Mouse (Mus musculus) urinary bladder, postnatal 4 days (tissue): ENCODE results near the gene Zic4.

Experiments used
- DNase-seq, 2 experiments: peaks; one replicate each; pipeline ENCODE4 v3.0.0; 2021 to 2022; ENCODE audit warnings: low spot score in 2 of 2

Zic4 gene

DNA sequence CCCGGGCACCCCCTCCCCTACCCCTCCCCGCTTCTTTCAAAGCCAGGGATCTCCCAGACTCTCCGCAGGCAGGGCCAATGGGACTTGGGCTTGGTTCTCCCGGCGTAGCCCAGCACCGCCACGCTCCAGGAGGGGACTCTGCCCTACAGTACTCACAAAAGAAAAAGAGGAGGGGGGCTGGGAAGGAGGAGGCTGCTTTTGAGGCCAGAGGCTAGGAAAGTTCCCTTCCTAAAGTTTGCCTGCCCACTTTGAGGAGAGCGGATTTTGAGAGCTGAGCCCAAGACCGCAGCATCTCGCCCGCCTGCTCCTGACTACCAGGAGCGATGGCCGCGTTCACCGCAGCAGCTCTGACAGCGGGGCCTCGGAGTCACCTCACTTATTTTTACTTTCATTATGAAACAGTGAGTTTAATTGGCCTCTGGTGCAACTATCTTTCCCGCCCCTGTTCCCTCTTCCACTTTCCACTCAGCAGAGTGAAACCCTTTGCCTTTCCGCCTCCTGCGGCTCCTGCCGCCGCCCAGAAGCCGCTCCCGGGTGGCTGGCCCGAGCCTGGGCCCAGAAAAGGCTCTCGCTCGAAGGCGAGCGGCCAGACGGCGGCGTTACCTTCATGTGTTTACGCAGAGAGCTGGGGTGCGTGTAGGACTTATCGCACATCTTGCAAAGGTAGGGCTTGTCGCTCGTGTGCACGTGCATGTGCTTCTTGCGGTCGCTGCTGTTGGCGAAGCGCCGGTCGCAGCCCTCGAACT is at the start of gene Zic4:
Gene Zic4 (plus strand): TSS at position 558 of the 746 bp plus-strand sequence.
- DNase-seq, result no peak

DNA sequence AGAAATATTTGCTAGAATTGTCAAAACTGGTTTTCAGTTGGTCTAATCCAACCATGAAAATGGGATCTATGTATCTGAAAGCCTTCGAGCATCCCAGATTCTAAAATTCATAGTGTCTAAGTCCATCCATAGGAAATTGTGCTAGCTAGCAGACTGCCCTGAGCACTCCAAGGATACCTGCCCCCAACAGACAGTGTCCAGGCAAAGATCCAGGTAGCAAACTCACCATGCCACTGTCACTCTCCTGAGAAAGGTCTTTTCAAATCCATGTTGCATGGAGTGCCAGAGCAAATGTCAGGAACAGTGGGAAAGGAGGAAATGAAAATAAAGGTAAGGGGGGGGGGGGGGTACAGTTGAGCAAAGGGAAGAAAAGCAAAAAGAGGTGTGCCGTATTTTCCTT is 14.6 kb upstream of the Zic4 start:
- DNase-seq, result no peak

DNA sequence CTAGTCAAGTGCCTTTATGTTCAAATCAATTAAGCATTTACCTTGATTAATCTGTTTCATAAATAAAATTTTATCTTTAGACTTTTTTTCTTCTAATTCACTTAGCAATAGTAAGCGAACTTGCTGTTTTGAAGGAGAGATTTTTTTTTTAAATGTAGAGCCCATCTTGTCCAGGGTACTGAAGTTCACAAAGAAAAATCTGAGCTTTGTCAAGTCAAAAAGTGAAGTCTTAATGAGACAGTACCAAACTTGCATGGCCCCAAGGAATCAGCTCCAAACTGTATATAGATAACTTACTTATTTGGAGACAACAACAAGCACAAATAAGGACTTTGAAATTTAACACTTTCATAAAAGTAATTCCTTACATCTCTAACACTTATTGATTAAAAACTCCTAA is 13.5 kb upstream of the Zic4 start:
- DNase-seq, result no peak

DNA sequence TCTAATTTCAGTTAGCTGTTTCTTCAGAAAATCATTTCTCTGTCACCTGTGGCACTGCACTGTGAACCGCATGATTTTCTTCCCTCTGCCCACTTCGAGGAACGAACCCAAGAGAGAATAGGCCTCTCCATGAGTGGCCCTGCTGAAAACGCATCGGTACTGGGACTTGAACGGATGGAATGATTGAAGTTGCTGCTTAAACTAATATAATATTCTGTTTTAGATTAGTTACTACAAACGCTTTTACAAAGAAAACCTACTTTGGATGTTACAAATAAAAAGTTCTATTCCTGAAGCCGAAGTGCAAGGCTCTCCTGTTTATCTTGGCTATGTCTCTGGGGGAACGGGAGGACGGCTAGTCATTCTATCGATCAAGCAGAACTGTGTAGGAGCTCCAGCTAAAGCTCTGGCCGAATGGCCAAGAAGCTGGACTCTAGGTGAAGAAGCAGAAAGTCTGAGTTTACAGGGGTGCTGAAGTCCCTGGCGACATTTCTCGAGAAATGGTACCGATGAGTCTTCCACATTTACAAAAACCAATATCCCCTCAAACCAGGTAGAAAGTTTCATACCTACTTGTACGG is 11.9 kb upstream of the Zic4 start:
- DNase-seq, result no peak

DNA sequence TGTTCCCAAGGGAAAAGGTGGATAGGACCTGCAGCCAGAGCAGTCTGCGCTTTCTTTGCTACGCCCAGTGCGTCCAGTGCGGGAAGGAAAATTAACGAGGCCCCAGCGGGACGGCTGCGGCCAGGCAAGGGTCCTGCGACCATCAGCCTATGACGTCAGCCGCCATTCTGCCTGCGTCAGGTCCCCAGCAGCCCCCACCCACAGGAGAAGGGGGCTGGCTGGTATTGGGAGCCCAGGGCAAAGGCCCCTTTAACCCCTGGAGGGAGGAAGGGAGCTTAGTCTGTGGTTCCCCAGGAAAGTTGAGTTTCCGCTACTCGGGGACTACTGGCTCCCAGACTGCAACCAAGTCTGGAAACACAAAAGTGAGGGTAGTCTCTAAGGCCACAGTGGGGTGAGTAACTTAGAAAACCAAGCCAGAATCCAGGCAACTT is 11.3 kb upstream of the Zic4 start:
- no peak for DNase-seq

DNA sequence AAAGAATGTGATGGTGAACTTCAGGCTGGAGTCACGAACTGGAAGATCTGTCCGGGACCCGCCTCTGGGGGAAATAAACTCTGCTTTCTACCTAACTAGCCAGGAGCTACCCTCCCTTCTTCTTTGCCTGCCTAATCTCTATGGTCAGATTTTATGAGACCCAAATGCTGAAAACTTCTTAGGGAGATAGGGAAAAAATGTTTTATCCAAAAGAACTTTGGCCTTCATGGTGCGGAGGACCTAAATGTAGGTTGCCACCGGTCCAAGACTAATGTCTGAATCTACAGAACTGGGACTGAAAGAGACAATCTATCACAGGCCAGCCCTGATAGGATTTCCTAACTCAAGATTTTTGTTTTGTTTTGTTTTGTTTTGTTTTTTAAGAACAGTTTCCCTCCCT is 10.9 kb upstream of the Zic4 start:
- no peak for DNase-seq

DNA sequence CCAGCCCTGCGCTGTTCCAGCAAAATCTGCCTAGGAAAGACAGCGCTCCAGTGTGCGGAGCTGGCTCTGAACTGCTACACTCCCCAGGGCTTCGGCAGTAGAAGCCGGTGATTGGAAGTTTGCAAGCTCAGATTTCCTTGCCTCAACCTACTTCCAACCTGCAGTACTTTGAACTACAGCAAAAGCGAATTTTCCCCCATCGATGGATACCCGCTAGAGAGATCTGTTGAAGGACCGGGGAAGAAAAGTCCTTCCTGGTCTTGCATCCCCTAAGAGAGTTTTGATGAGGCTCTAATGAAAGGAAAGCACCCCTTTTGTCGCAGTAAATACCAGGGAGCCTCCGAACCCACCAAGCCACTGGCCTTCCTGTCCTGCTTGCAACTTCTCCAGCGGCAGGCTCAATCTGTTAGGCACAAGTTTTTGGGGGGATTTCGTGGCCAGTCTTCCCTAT is 10.2 kb upstream of the Zic4 start:
- DNase-seq, result no peak

DNA sequence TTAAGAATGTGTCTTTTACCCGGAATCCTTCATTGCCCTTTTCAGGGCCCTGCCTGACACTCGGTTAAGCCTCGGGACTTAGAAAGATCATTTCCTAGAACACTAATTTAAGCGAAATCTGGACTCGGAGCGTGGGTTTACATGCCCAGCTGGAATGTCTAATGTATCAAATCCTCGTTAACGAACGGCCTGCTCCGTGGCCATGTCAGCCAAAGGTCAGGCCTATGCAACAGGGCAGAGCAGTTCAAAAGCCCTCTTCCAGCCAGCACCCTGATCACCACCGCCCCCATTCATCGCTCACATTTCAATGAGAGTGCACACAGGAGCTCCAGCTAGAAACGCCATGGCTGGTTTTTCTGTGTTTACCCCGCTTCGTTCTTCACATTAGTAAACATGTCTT is 9.4 kb upstream of the Zic4 start:
- no peak for DNase-seq

DNA sequence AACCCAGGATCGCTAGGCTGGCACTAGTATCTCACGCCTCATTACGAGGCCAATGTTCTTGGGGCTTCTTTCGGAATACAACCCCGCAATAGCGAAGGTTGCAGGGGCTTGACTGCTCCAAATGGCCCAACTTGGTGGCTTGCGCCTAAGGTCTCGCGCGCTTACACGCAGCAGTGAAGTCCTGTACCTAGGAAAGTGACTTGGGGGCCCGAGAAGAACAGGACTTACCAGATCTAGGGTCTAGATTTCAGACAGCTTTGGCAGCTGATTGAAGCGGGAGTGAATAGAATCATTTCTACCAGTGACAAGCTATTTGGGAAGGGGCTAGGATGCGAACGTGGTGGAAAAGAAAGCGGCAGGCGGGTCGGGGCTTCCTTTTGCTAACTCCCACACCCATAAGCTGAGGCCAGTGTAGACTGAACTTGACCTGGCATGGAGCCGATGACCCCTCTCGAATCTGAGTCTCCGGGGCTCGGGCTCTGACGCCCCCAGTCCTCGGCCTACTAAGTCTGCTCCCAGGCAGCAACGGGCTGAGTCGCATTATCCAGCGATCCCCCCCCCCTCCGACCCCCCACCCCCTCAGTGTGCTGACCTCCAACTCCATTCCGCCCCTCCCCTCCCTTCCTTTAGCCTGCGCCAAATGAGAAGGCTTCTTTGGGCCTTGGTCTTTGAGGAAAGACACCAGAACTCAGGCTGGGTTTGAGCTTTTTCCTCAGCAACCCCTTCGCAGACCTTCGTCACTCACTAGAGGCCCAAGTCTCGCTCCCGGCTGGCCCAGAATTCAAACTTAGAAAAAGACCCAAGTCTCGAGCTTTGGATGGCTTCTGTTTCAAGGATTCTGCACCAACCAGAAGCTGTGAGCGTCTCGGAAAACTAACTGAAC is 8.4 kb upstream of the Zic4 start:
- no peak for DNase-seq

DNA sequence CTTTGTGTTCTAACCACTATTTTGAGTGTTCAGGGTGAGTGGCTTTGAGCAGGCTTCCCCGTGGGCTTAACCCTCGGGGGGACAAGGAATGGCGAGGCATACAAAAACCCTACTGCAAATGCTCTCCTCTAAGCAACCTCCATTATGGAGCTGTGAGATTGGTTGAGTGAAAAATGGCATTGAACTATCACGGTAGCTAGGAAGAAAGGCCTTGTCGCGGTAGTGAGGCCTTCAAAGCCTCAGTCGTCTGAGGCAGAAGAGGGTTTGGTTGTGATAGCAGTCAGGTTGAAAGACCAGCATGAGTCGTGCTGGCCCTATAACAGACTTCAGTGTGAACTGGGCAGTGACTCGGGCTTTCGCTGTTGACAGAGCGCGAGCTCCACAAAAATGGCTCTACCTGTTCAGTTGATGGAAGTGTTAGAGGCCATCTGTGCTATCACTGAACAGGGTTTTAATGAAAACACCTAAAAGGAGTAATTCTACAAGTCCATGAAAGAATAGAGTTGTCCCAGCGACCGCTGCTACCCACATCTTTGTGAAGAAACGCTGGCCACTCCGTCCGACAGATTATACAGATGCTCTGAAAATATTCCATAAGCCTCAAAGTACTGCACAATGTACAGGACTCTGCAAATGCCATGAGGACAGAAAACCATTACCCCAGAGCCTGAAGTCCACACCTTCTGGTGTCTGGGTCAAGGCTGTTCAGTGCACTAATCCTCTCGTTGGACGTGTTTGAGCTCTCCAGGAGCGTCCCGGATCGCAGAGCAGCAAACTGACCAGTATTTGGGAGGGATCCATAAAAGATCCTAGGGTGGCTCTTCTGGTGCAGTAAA is 7.6 kb upstream of the Zic4 start:
- no peak for DNase-seq

DNA sequence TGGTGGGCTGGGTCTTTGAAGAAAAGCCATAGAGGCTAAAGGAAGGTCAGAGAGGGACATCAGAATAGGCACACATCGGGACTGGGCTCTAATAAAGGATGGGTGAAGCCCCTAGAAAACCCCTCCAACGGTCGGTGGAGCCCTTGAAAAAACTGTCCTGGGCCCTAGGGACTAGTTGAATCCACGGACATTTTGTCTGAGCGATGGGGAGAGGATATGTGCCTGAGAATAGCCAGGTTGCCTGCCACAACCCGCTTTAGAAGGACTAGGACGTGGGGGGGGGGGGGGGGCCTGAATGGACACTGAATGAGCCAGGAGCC is 7.0 kb upstream of the Zic4 start:
- no peak for DNase-seq

DNA sequence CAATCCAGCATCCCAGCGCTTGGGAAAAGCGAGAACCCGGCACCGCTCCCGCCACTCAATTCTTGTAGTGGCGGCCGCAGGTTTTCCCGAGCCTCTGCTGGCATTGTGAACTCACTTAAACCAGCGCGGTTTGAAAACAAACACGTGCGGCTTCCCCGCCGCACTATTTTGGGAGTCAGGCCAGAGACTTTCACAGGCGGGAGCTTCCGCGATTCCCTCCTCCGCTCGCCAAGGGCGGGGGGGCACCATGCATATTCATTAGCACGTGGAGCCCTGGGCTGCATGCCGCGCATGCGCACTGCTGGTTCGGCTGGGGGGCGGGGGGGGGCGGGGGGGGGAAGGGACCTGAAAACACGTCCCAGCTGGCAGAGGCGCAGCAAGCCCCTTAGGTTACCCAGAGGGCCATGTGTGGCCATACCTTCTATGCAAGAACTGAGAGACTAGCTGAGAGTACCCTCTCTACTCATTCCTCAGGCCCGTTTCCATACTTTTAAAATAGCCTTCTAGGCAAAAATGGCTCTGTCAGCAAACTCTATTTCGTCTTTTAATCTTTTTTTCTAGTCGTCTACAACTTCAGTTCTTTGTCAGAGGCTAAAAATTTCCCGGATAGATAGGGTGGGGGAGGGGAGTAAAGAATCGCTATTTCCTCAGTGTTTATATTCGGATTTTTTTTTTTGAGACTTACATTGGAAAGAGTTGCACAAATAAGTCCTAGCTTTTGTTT is 6.4 kb upstream of the Zic4 start:
- DNase-seq, result no peak

DNA sequence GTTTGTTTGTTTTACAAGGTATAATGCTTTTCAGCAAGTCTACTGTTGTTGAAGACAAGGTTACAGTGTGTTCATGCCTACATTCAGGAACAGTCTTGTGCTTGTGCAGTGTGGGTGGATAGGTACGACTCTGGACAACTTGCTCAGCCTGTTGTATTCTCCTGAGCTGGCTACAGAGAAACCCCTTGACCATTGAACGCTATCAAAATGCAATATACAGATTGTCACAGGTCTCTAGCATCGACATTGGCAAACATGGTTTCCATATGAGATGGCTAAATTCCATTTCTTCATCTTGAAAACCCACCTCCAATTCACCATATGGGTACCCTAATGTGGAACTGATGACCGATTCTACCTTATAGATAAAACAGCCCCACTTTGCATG is 5.9 kb upstream of the Zic4 start:
- no peak for DNase-seq

DNA sequence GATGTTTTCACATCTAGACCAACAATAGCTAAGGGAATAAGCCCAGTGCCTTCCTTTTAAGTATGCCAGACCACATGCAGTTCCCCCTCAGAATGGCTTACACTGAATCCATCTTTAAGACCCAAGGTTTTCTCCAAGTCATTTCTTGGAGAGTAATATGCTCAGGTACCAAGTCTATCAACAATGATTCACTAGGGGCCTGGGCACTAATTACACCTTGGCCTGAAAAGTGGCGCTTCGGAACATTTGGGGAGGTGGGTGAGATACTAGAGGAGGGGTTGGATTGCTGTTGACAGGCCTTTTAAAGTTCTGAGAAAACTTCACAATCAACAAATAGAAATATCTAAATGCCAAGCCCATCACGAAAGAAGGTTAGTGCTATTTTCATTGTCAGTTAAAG is 4.9 kb upstream of the Zic4 start:
- DNase-seq, result no peak

DNA sequence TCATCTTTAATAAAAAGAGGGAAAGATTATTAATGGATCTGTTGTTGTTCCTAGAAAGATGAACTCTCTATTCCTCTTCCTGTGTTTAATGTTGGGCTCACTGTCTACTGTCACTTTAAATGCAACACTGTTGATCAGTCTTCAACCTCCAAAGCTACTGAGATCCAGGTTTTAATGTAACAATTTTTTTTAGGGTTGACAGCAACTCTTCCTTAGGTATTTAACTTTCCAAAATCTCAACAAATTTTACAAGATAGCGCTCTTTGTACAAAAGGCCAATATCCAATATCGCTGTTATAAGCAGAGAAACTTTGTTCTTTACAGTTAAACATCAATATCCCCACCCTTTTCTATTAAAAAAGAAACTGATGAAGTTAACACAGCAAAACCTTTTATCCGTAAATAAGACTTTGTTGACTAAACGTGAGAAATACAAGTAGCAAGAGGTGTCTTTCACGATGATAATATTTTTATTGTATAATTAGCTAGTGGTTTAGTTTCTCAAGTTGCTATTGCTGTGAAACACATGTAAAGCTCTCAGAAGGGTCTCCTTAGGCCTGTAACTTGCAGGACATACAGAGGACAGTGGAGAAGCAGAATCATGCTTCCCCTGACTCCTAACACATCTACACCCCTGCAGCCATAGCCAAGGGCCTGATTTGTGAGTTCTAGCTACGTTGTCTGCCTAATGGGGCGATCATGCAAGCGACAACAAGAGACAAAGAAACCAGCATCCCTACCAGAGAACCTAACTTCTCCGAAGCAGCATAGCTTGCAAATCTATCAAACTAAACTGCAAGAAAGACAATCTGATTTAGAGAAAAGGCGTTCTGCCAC is 3.1 kb upstream of the Zic4 start:
- no peak for DNase-seq

DNA sequence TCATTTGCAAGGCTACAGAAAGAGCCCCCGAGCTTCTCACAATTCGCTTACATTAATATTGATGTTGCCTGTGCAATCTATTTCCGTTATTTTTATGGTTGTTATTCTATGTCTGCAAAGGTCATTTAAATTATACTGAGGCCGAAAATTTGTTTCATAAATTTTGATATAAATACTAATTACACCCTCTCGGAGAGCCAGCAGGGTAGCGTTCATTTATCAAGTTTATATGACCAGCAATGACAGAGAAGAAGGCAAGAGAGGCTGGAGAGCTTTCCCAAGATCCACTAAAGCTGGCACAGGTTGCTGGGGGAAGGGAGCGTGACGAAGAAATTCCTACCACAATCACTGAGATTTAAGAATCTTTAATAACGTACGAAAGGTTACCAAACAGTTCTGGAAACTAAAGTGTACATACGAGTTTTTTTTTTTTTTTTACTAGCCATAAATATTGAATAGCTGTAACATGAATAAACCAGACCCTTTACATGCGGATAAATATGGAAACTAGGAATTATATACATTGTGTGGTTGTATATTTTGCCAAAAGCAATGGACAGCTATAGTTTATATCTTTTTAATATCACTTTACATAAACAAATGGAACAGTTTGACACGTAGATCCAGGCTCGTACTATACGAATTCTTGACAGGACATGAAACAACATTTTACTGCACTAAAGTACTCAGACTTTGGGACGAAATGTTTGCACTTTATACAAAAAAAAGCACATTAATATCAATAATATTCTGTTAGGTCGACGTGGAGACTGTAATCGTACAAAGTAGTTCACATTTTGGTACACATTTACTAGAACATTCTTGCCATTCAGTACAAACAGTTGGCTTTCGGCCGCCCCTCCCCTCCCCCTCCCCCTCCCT is 1.8 kb upstream of the Zic4 start:
- no peak for DNase-seq

DNA sequence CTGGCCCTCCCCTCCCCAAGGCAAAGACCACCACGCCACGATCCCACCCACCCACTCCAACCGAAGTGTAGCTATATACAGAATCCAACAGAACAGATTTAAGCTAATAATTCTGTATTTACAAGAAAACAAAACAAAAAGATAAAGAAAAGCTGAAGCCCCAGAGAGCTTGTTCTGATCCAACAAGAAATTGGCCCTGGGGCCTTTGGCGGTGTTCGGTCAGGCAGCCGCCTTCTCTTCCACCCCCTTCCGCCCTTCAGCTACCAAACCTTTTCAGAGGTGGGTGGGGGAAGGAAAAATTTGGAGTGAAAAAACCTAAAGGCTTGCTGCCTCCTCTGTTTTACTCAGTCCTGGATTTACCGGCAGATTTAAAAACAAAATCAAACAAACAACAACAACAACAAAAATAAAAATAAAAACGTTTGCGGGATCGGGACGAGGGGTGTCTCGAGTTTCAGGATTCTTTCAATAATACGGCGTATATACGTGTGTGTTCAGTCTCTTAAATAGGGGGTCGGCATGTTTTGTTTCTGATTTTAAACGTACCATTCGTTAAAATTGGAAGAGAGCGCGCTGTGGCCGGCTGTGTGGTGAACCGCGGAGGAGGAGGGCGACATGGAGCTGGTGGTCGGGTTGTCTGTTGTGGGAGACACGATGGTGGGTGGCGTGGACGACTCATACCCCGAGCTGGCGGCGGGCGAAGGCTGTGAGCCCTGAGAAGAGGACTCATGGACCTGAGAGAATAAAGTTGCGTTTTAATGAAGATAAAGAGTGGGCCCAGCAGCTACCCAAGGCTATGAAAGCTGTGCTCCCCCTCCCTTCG is 969 bp upstream of the Zic4 start:
- DNase-seq, result no peak

DNA sequence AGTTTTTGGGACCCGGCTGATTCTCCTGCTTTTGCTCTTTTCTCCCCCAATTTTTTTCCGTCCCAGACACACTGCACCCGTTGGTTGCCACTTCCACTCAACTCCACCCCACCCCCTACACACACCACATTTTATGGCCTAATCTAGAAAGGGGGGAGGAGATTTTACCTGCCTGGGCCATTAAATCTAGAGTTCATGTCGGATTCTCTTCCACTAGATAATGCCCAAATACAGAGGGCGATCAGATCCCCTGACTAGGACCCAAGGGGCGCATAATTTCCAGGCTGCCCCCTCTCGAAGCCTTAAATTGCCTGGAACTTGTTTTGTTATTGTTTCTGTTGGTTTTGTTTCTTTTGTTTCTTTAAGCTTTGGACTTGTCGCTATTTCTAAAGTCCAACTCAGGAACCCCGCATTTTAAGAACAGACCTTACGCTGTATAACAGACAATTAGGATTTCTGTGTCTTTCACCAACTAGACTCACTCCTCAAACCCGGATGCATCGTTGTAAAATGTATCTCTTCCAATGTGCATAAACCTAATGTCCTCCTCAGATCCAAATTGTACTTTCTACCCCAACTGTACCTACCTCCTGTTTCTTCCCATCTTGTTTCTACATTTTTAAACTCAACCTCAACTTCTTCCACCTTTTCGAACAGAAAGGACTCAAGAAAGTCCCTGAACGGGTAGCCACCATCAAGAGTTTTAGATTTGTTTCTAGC is 958 bp downstream of the Zic4 start:
- DNase-seq, result no peak
